Mouse (Mus musculus) hindbrain, postnatal 0 days (tissue): Measurements from ENCODE around the gene Krtdap. TPM values are rescaled to one million over a fixed set of nuclear protein-coding genes. Genes with fewer than 3 reads are reported as not detected.

ENCODE experiments used
- ATAC-seq: fragments of 200-750 bp; cut with Nextera tagmentation; 2 replicates; pipeline ENCODE4 v1.8.0; 2017; ENCODE audit warnings: mild to moderate bottlenecking, moderate TSS enrichment, moderate library complexity
- DNase-seq: peaks from one replicate; pipeline ENCODE4 v3.0.0-alpha.2; 2015; ENCODE audit warnings: low spot score
- H3K27ac ChIP-seq: fragments of 300-500 bp; sonication (generic); 2 replicates; pipeline ENCODE4 v1.5.1; 2014; ENCODE audit warnings: mild to moderate bottlenecking
- H3K27me3 ChIP-seq: fragments of 300-500 bp; sonication (generic); 2 replicates; pipeline ENCODE4 v1.6.1; 2014; ENCODE audit warnings: low read length, mixed read lengths; ENCODE audit not compliant: insufficient read depth
- H3K36me3 ChIP-seq: fragments of 300-500 bp; sonication (generic); 2 replicates; pipeline ENCODE4 v1.6.1; 2014; ENCODE audit warnings: low read length, mixed read lengths; ENCODE audit not compliant: insufficient read depth
- H3K4me1 ChIP-seq: fragments of 300-500 bp; sonication (generic); 2 replicates; pipeline ENCODE4 v1.6.1; 2014; ENCODE audit warnings: antibody characterized with exemption, low read length, mixed read lengths; ENCODE audit not compliant: insufficient read depth
- H3K4me2 ChIP-seq: fragments of 300-500 bp; sonication (generic); 2 replicates; pipeline ENCODE4 v1.6.1; 2014; ENCODE audit warnings: low read depth, mild to moderate bottlenecking, low read length, moderate library complexity, mixed read lengths
- H3K4me3 ChIP-seq: fragments of 300-500 bp; sonication (generic); 2 replicates; pipeline ENCODE4 v1.5.1; 2014; ENCODE audit warnings: low read length
- H3K9ac ChIP-seq: fragments of 300-500 bp; sonication (generic); replicated peaks from 2 replicates; pipeline ENCODE4 v1.6.1; 2014; ENCODE audit warnings: mild to moderate bottlenecking, low read length, moderate library complexity, mixed read lengths
- H3K9me3 ChIP-seq: fragments of 300-500 bp; sonication (generic); 2 replicates; pipeline ENCODE4 v1.6.1; 2016; ENCODE audit warnings: low read length, mixed read lengths
- CTCF ChIP-seq: IDR thresholded peaks from 2 replicates; pipeline ENCODE4 v1.5.1; 2016; ENCODE audit warnings: antibody characterized with exemption, control low read depth, low read depth
- WGBS: fragments of 180-500 bp; shearing (Covaris S2); extraction: QIAGEN DNeasy Blood & Tissue Kit; methylation state at CpG from one replicate; pipeline ENCODE4 v1.1.7; 2014; 5-methylcytosine and 5-hydroxymethylcytosine counted together
- polyA plus RNA-seq: library from polyadenylated mRNA; unstranded; fragments of >200 nt; fragmentation: Nextera tagmentation; extraction: Ambion mirVana; gene quantifications from 2 replicates; pipeline ENCODE4 v1.2.1, GENCODE M21; 2015
- total RNA-seq: library from RNA; depleted of rRNA; stranded (reverse); fragments of >200 nt; gene quantifications from 2 replicates; pipeline ENCODE4 v1.2.3, GENCODE M21; 2014

Gene Krtdap
- total and polyA plus RNA-seq, 2 experiments from 2014 or later = 1.8 TPM; not detected in 1

- no peak within 1 kb of the TSS for H3K4me2 ChIP-seq
- H3K27ac ChIP-seq = no peak within 1 kb of the TSS
- 0 out of 2 replicates have a peak, but pooled peaks cover 2% of the 10 kb centered on the region for H3K36me3 ChIP-seq
- no peak within 1 kb of the TSS for H3K4me3 ChIP-seq
- no peak for ATAC-seq
- no peak within 1 kb of the TSS for H3K9ac ChIP-seq
- no peaks in the 10 kb centered on the region for H3K27me3 ChIP-seq
- DNase-seq = no peak
- H3K4me1 ChIP-seq = no peaks in the 10 kb centered on the region
- no peak for TF ChIP-seq CTCF
- WGBS = 70% methylated on average over 4 of the region's 5 CpGs
- no peaks in the 10 kb centered on the region for H3K9me3 ChIP-seq
Measured at GRCm38 (mm10) chr7:30751086-30751669, 36.5 kb upstream of the Krtdap start, which contains the start of gene Sbsn. Gene Sbsn (plus strand): TSS chr7:30751471.

GRCm38 (mm10) chr7:30757001-30757400, 30.7 kb upstream of the Krtdap start:
- 46% methylated on average over 2 of the region's 3 CpGs for WGBS
- H3K4me3 ChIP-seq = no peak overlapping the region

GRCm38 (mm10) chr7:30758853-30759252, 28.8 kb upstream of the Krtdap start:
- no peaks in the 10 kb centered on the region for H3K4me1 ChIP-seq
- ATAC-seq = 0 out of 2 replicates have a peak, but pooled peaks have one; percentile 63
- H3K4me3 ChIP-seq = no peak overlapping the region
- TF ChIP-seq CTCF = peak; percentile 63
- H3K36me3 ChIP-seq = 0 out of 2 replicates have a peak, but pooled peaks cover 8% of the 10 kb centered on the region
- WGBS = 55% methylated on average over 4 of the region's 4 CpGs
- H3K4me2 ChIP-seq = no peak overlapping the region
- no peaks in the 10 kb centered on the region for H3K9me3 ChIP-seq
- no peaks in the 10 kb centered on the region for H3K27me3 ChIP-seq
- H3K9ac ChIP-seq = no peak overlapping the region
- H3K27ac ChIP-seq = no peak overlapping the region
- DNase-seq = peak; percentile 65

More at GRCm38 (mm10) chr7:30757001-30757400, 30.7 kb upstream of the Krtdap start:
- no peak for TF ChIP-seq CTCF
- Histone ChIP-seq H3K9me3 (no peaks in the 10 kb centered on the region), H3K9ac (no peak overlapping the region), H3K36me3 (0 out of 2 replicates have a peak, but pooled peaks cover 8% of the 10 kb centered on the region), H3K4me1 (no peaks in the 10 kb centered on the region), H3K27me3 (no peaks in the 10 kb centered on the region), H3K4me2 (no peak overlapping the region), H3K27ac (no peak overlapping the region)
- ATAC-seq (no peak), DNase-seq (no peak)

GRCm38 (mm10) chr7:30761769-30762352, 25.8 kb upstream of the Krtdap start:
- ATAC-seq (no peak), DNase-seq (no peak)
- no peak overlapping the region for H3K4me3 ChIP-seq
- WGBS = 77% methylated on average over 4 of the region's 4 CpGs
- no peak overlapping the region for H3K4me2 ChIP-seq
- no peaks in the 10 kb centered on the region for H3K36me3 ChIP-seq
- no peaks in the 10 kb centered on the region for H3K27me3 ChIP-seq
- H3K9me3 ChIP-seq = no peaks in the 10 kb centered on the region
- no peak for TF ChIP-seq CTCF
- no peak overlapping the region for H3K9ac ChIP-seq
- H3K4me1 ChIP-seq = no peaks in the 10 kb centered on the region
- no peak overlapping the region for H3K27ac ChIP-seq

GRCm38 (mm10) chr7:30763456-30763855, 24.2 kb upstream of the Krtdap start, which contains the start of gene Dmkn:
Gene Dmkn (plus strand): TSS chr7:30763756.
- 59% methylated on average over 5 of the region's 5 CpGs for WGBS

GRCm38 (mm10) chr7:30765173-30765572, 22.5 kb upstream of the Krtdap start:
- Histone ChIP-seq H3K9me3 (no peaks in the 10 kb centered on the region), H3K27me3 (no peaks in the 10 kb centered on the region), H3K9ac (no peak overlapping the region), H3K4me1 (no peaks in the 10 kb centered on the region), H3K27ac (no peak overlapping the region), H3K4me2 (peak overlapping the region; percentile 13; the same call in 1 of the 2 replicates), H3K36me3 (no peaks in the 10 kb centered on the region), H3K4me3 (no peak overlapping the region)
- ATAC-seq (peak; percentile 45; the same call in 1 of the 2 replicates), DNase-seq (peak; percentile 14)
- TF ChIP-seq CTCF = 0 out of 2 replicates have a peak, but pooled peaks have one; percentile 2
- 49% methylated on average over 11 of the region's 11 CpGs for WGBS

More at GRCm38 (mm10) chr7:30763456-30763855, 24.2 kb upstream of the Krtdap start, which contains the start of gene Dmkn:
- H3K4me1 ChIP-seq = no peaks in the 10 kb centered on the region
- no peak within 1 kb of the TSS for H3K4me2 ChIP-seq
- no peak within 1 kb of the TSS for H3K9ac ChIP-seq
- ATAC-seq (no peak), DNase-seq (no peak)
- H3K27ac ChIP-seq = no peak within 1 kb of the TSS
- no peak within 1 kb of the TSS for H3K4me3 ChIP-seq
- H3K27me3 ChIP-seq = no peaks in the 10 kb centered on the region
- H3K36me3 ChIP-seq = no peaks in the 10 kb centered on the region
- no peaks in the 10 kb centered on the region for H3K9me3 ChIP-seq
- no peak for TF ChIP-seq CTCF

GRCm38 (mm10) chr7:30766408-30766807, 21.3 kb upstream of the Krtdap start:
- H3K4me3 ChIP-seq = no peak overlapping the region
- H3K27me3 ChIP-seq = no peaks in the 10 kb centered on the region
- H3K27ac ChIP-seq = no peak overlapping the region
- no peak for DNase-seq
- WGBS = 87% methylated on average over 4 of the region's 4 CpGs
- no peak overlapping the region for H3K4me2 ChIP-seq
- no peak overlapping the region for H3K9ac ChIP-seq
- no peaks in the 10 kb centered on the region for H3K9me3 ChIP-seq
- no peaks in the 10 kb centered on the region for H3K36me3 ChIP-seq
- no peaks in the 10 kb centered on the region for H3K4me1 ChIP-seq
- no peak for TF ChIP-seq CTCF
- ATAC-seq = no peak
